8 mouse cellular contexts compared by ENCODE assay signal in the genomic region with DNA sequence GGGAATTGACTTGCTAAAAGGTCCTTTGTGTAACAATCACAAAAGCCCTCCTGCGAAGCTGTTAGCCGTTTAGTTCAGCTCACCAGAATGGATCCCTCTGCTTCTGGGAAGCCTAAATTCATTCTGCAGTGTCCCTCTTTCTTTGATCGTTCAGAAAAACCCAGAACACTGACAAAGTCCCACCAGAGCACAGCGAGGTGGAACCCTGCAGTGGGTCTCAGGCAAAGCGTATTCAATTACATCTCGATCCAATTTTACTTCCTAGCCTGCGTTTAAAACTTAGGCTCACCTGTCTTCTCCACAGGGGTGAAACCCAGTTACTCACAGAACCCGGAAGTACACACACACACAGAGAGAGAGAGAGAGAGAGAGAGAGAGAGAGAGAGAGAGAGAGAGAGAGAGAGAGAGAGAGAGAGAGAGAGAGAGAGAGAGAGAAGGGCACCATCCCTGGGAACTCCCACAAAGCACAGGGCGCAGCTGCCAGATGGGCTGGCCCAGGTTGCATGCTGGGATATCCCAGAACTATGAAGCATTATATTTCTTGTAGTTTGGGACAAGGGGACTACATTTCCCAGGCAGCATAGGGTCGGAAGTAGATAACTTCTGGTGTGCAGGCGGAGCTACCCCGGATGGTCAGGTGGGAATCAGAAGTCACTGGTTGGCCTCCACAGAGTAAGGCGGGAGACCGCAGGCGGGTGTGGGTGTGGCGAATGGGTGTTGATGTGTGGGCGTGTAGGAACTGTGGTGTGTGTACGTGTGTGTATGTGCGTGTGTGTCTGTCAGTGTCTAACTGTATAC. TPM values are rescaled to one million over a fixed set of nuclear protein-coding genes. Genes with fewer than 3 reads are reported as not detected.
DNase-seq lines count a peak whose midpoint lies in the region; ATAC-seq and TF ChIP-seq lines count a peak whose summit lies in the region.

A gene (plus strand): TSS at position 526 of the 798 bp plus-strand sequence.

- peak; percentile 65 for TF ChIP-seq POLR2A in ES-Bruce4 (IDR thresholded peaks at IDR 0.05; ENCODE audit: insufficient read depth, low read length)

- H3K27ac ChIP-seq in ES-Bruce4 (ENCODE audit: insufficient read depth, low read length) = no peak within 1 kb of the TSS
- peak within 1 kb of the TSS; percentile 71 for H3K27ac ChIP-seq in forebrain, embryonic 13.5 days
- H3K27ac ChIP-seq in liver, postnatal 0 days (ENCODE audit: low read depth) = peak within 1 kb of the TSS; percentile 64
- H3K27ac ChIP-seq in neural tube, embryonic 14.5 days (ENCODE audit: low read depth, low read length) = peak within 1 kb of the TSS; percentile 61; the same call in 1 of the 2 replicates

- no peak for TF ChIP-seq CTCF in ES-Bruce4 (IDR thresholded peaks at IDR 0.05; ENCODE audit: low read depth, low read length)
- TF ChIP-seq CTCF in liver, postnatal 0 days (IDR thresholded peaks at IDR 0.05; ENCODE audit: low read depth) = no peak

- WGBS in forebrain, embryonic 13.5 days = under 1% methylated on average over 19 of the region's 19 CpGs
- under 1% methylated on average over 19 of the region's 19 CpGs for WGBS in large intestine, adult 2 months
- under 1% methylated on average over 19 of the region's 19 CpGs for WGBS in liver, postnatal 0 days (ENCODE audit: insufficient replicate concordance)
- WGBS in neural tube, embryonic 14.5 days = under 1% methylated on average over 19 of the region's 19 CpGs

- H3K4me3 ChIP-seq in ES-Bruce4 (ENCODE audit: low read depth, low read length) = peak within 1 kb of the TSS; percentile 67
- H3K4me3 ChIP-seq in forebrain, embryonic 13.5 days = peak within 1 kb of the TSS; percentile 50
- H3K4me3 ChIP-seq in liver, postnatal 0 days (ENCODE audit: low read depth, low read length) = peak within 1 kb of the TSS; percentile 52
- H3K4me3 ChIP-seq in neural tube, embryonic 14.5 days (ENCODE audit: low read depth, low read length) = peak within 1 kb of the TSS; percentile 34

- no peaks in the 10 kb centered on the region for H3K27me3 ChIP-seq in ES-Bruce4 (ENCODE audit: control insufficient read depth, insufficient read depth, low read length, poor library complexity, severe bottlenecking)
- H3K27me3 ChIP-seq in forebrain, embryonic 13.5 days = no peaks in the 10 kb centered on the region
- no peaks in the 10 kb centered on the region for H3K27me3 ChIP-seq in liver, postnatal 0 days (ENCODE audit: insufficient read depth, low read length)
- H3K27me3 ChIP-seq in neural tube, embryonic 14.5 days (ENCODE audit: control insufficient read depth, insufficient read depth, low read length) = no peaks in the 10 kb centered on the region

- no peaks in the 10 kb centered on the region for H3K36me3 ChIP-seq in ES-Bruce4 (ENCODE audit: control insufficient read depth, insufficient read depth, low read length, poor library complexity, severe bottlenecking)
- H3K36me3 ChIP-seq in forebrain, embryonic 13.5 days (ENCODE audit: poor library complexity, severe bottlenecking) = peaks cover 3% of the 10 kb centered on the region; the same call in 1 of the 2 replicates
- H3K36me3 ChIP-seq in liver, postnatal 0 days (replicated peaks; ENCODE audit: insufficient read depth, low read length) = no peaks in the 10 kb centered on the region
- H3K36me3 ChIP-seq in neural tube, embryonic 14.5 days (ENCODE audit: control insufficient read depth, insufficient read depth, low read length) = no peaks in the 10 kb centered on the region

- intact Hi-C loops in heart, postnatal 10 days (cut with DNase I) = loop anchor here (5.0 kb wide), 2 partner anchors 38 to 97 kb away; a partner anchor contains a TSS

- peak; percentile 94 to 95 for DNase-seq in heart, postnatal 10 days
- peak; percentile 97 for DNase-seq in large intestine, adult 2 months (ENCODE audit: low read depth, low spot score)
- peak; percentile 91 for DNase-seq in liver, postnatal 0 days
- peak; percentile 87 for DNase-seq in testis, postnatal 10 days (ENCODE audit: low spot score)

- H3K4me2 ChIP-seq in forebrain, embryonic 13.5 days = peak within 1 kb of the TSS; percentile 73
- H3K4me2 ChIP-seq in liver, postnatal 0 days (ENCODE audit: low read depth, low read length) = peak within 1 kb of the TSS; percentile 88
- H3K4me2 ChIP-seq in neural tube, embryonic 14.5 days (ENCODE audit: low read depth, low read length) = peak within 1 kb of the TSS; percentile 60

- H3K4me1 ChIP-seq in ES-Bruce4 (ENCODE audit: control insufficient read depth, insufficient read depth, low read length) = no peaks in the 10 kb centered on the region
- H3K4me1 ChIP-seq in forebrain, embryonic 13.5 days = peaks cover 26% of the 10 kb centered on the region
- peaks cover 14% of the 10 kb centered on the region for H3K4me1 ChIP-seq in liver, postnatal 0 days (ENCODE audit: insufficient read depth)
- H3K4me1 ChIP-seq in neural tube, embryonic 14.5 days (ENCODE audit: control insufficient read depth, insufficient read depth, low read length) = peaks cover 12% of the 10 kb centered on the region; the same call in 1 of the 2 replicates

- peak within 1 kb of the TSS; percentile 76 for H3K9ac ChIP-seq in ES-Bruce4 (ENCODE audit: low read depth, poor library complexity, severe bottlenecking)
- peak within 1 kb of the TSS; percentile 77 for H3K9ac ChIP-seq in forebrain, embryonic 13.5 days
- H3K9ac ChIP-seq in liver, postnatal 0 days (replicated peaks) = peak within 1 kb of the TSS; percentile 71
- H3K9ac ChIP-seq in neural tube, embryonic 14.5 days (replicated peaks; ENCODE audit: low read depth, low read length) = peak within 1 kb of the TSS; percentile 37

- H3K9me3 ChIP-seq in ES-Bruce4 (replicated peaks; ENCODE audit: control insufficient read depth, insufficient read depth, low read length, poor library complexity, severe bottlenecking) = no peaks in the 10 kb centered on the region
- H3K9me3 ChIP-seq in forebrain, embryonic 13.5 days (replicated peaks) = no peaks in the 10 kb centered on the region
- no peaks in the 10 kb centered on the region for H3K9me3 ChIP-seq in liver, postnatal 0 days (ENCODE audit: low read length)
- H3K9me3 ChIP-seq in neural tube, embryonic 14.5 days (ENCODE audit: control insufficient read depth, low read length) = no peaks in the 10 kb centered on the region

- peak; percentile 50; the same call in 1 of the 2 replicates for TF ChIP-seq EP300 in ES-Bruce4 (IDR thresholded peaks at IDR 0.05; ENCODE audit: insufficient read depth, low read depth, low read length)
- TF ChIP-seq EP300 in liver, postnatal 0 days (IDR thresholded peaks at IDR 0.05; ENCODE audit: low read depth) = no peak

- peak; percentile 99 for ATAC-seq in cerebellum, adult (ENCODE audit: insufficient number of reproducible peaks, low FRiP score, low TSS enrichment)
- peak; percentile 98 for ATAC-seq in forebrain, embryonic 13.5 days
- ATAC-seq in liver, postnatal 0 days = peak; percentile 100
- ATAC-seq in neural tube, embryonic 14.5 days (ENCODE audit: low read depth) = peak; percentile 99

RNA-seq across cellular contexts. Expression of the gene that starts here (rescaled TPM):
- polyA plus RNA-seq in ES-Bruce4 (2011; ENCODE audit: insufficient read depth, insufficient read length, low read depth, missing spikeins) = 1.6 and 1.8 TPM in 2 replicates
- 10.8 and 12.3 TPM in 2 replicates for polyA plus RNA-seq in forebrain, embryonic 13.5 days (2015; fragmentation: Nextera tagmentation; extraction: Ambion mirVana)
- total RNA-seq in heart, postnatal 10 days (2021) = under 1 TPM; 0.62 to 0.69 TPM
- 0.10 TPM in 2 replicates for polyA plus RNA-seq in large intestine, adult 2 months (2012; rRNA removed)
- 0.46 and 0.78 TPM in 2 replicates for polyA plus RNA-seq in liver, postnatal 0 days (2015; fragmentation: Nextera tagmentation; extraction: Ambion mirVana)
- polyA plus RNA-seq in neural tube, embryonic 14.5 days (2014; fragmentation: Nextera tagmentation; extraction: Ambion mirVana) = 12.2 and 13.1 TPM in 2 replicates

Comparison
In these comparisons a context has a peak if more than half of its experiments do, and no peak if none do; other contexts are left out.
1. Peak in DNase-seq in heart, postnatal 10 days; RNA of the gene not detected or under 1 TPM.
2. Peak in DNase-seq in large intestine, adult 2 months; RNA of the gene not detected or under 1 TPM.
3. Peak in DNase-seq, ATAC-seq, H3K4me3 ChIP-seq, H3K27ac ChIP-seq, H3K9ac ChIP-seq and H3K4me2 ChIP-seq in liver, postnatal 0 days; RNA of the gene not detected or under 1 TPM.